Mouse (Mus musculus) stomach, postnatal 0 days (tissue): ENCODE measurements around the gene Tmem102. TPM values are rescaled to one million over a fixed set of nuclear protein-coding genes. Genes with fewer than 3 reads are reported as not detected.
A peak's percentile ranks its signal among the peaks of the same experiment; 100 is the strongest.

ENCODE experiments used
- ATAC-seq: fragments of 200-750 bp; cut with Nextera tagmentation; 2 replicates; pipeline ENCODE4 v1.8.0; 2017; ENCODE audit not compliant: low FRiP score, low TSS enrichment
- DNase-seq: peaks from one replicate; pipeline ENCODE4 v3.0.0-alpha.2; 2016; ENCODE audit warnings: low spot score
- H3K27ac ChIP-seq: fragments of 300-500 bp; sonication (generic); replicated peaks from 2 replicates; pipeline ENCODE4 v1.5.1; 2014; ENCODE audit warnings: mild to moderate bottlenecking, control low read depth
- H3K27me3 ChIP-seq: fragments of 300-500 bp; sonication (generic); 2 replicates; pipeline ENCODE4 v1.6.1; 2014; ENCODE audit warnings: low read length; ENCODE audit not compliant: control insufficient read depth, insufficient read depth
- H3K36me3 ChIP-seq: fragments of 300-500 bp; sonication (generic); 2 replicates; pipeline ENCODE4 v1.6.1; 2014; ENCODE audit warnings: low read length, mixed read lengths; ENCODE audit not compliant: control insufficient read depth, insufficient read depth
- H3K4me1 ChIP-seq: fragments of 300-500 bp; sonication (generic); replicated peaks from 2 replicates; pipeline ENCODE4 v1.6.1; 2014; ENCODE audit warnings: antibody characterized with exemption; ENCODE audit not compliant: control insufficient read depth, insufficient read depth
- H3K4me2 ChIP-seq: fragments of 300-500 bp; sonication (generic); replicated peaks from 2 replicates; pipeline ENCODE4 v1.6.1; 2014; ENCODE audit warnings: low read depth, mild to moderate bottlenecking, control low read depth, moderate library complexity
- H3K4me3 ChIP-seq: fragments of 300-500 bp; sonication (generic); 2 replicates; pipeline ENCODE4 v1.5.1; 2014; ENCODE audit warnings: low read depth, low read length, control low read depth
- H3K9ac ChIP-seq: fragments of 300-500 bp; sonication (generic); 2 replicates; pipeline ENCODE4 v1.6.1; 2014; ENCODE audit warnings: mild to moderate bottlenecking, low read length, control low read depth, mixed read lengths
- H3K9me3 ChIP-seq: fragments of 300-500 bp; sonication (generic); 2 replicates; pipeline ENCODE4 v1.6.1; 2016; ENCODE audit warnings: low read length; ENCODE audit not compliant: control insufficient read depth
- CTCF ChIP-seq: IDR thresholded peaks from 2 replicates; pipeline ENCODE4 v1.5.1; 2016; ENCODE audit warnings: antibody characterized with exemption, low read depth, mild to moderate bottlenecking, moderate library complexity
- EP300 ChIP-seq: optimal IDR thresholded peaks from 2 replicates; pipeline ENCODE3; 2016; ENCODE audit warnings: antibody characterized with exemption
- WGBS: fragments of 180-500 bp; shearing (Covaris S2); extraction: QIAGEN DNeasy Blood & Tissue Kit; methylation state at CpG from one replicate; pipeline ENCODE4 v1.1.7; 2014; 5-methylcytosine and 5-hydroxymethylcytosine counted together
- polyA plus RNA-seq: library from polyadenylated mRNA; unstranded; fragments of >200 nt; fragmentation: Nextera tagmentation; extraction: Ambion mirVana; gene quantifications from 2 replicates; pipeline ENCODE4 v1.2.1, GENCODE M21; 2015

Gene Tmem102
- polyA plus RNA-seq, 1 experiment from 2014 or later, result 28.4 TPM

DNA sequence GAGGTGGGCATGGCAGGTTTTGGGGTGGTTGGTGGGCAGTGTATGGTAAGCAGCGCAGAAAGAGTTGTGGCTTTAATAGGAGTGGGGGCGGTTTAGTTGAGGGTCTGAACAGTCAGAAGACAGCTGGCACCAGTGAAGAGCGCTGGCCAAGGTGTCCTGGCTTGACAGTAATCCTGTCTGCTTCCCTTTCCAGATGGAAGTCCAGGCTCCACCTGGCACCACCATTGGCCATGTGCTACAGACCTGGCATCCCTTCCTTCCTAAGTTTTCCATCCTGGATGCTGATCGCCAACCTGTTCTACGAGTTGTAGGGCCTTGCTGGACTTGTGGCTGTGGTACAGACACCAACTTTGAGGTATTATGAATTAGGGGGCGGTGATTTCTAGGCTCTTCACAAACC is 42.6 kb upstream of the Tmem102 start:
- H3K4me3 ChIP-seq, result no peak overlapping the region; the same call in 1 of the 2 replicates
- H3K27me3 ChIP-seq, result no peaks in the 10 kb centered on the region
- peaks cover 25% of the 10 kb centered on the region for H3K36me3 ChIP-seq
- no peak for DNase-seq
- TF ChIP-seq EP300, result no peak
- no peak for TF ChIP-seq CTCF
- H3K4me1 ChIP-seq, result no peaks in the 10 kb centered on the region; the same call in none of the 2 replicates
- H3K4me2 ChIP-seq, result peak overlapping the region; percentile 83
- no peaks in the 10 kb centered on the region for H3K9me3 ChIP-seq
- ATAC-seq, result no peak
- H3K27ac ChIP-seq, result no peak overlapping the region
- no peak overlapping the region for H3K9ac ChIP-seq
- WGBS, result 93% methylated on average over 6 of the region's 6 CpGs

DNA sequence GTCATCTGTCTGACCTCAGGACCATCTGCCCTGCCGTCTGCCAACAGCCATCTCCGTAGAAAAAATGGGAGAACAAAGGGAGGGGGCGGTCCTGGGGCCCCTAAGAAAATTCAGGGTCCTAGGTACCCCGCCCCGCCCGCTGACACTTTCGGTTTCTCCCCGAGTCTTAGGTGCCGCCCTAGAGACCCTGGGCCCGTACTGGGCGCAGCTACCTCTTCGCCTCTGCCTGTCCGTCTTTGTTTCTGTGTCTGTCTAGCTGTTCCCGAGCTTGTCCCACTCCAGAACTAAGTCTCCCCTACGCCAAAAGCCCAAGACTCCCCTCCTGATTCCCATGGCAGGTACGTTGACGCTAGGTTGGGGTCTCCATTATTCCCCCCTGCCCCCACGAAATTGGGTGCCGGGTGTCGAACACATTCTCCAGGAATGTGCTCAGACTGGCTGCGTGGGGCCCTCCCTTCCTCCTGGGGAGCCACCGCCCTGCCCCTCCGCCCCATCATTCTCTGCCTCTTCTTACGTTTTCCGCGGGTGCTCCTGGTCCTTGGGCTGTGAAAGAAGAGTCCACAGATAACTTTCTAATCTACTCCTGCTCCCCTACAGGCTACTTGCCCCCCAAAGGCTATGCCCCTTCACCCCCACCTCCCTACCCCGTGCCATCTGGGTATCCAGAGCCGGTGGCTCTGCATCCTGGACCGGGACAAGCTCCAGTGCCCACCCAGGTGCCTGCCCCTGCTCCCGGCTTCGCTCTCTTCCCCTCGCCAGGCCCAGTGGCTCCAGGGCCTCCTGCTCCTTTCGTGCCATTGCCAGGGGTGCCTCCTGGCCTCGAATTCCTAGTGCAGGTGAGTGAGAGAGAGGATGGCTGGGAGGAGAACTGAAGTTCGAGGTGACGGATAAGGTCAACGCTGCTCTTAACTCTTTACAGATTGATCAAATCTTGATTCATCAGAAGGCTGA is 41.6 kb upstream of the Tmem102 start:
- peak; percentile 73 for DNase-seq
- Histone ChIP-seq H3K9ac (peak overlapping the region; percentile 83), H3K9me3 (no peaks in the 10 kb centered on the region), H3K36me3 (peaks cover 25% of the 10 kb centered on the region), H3K27ac (peak overlapping the region; percentile 94), H3K27me3 (no peaks in the 10 kb centered on the region), H3K4me2 (peak overlapping the region; percentile 83), H3K4me3 (peak overlapping the region; percentile 85), H3K4me1 (no peaks in the 10 kb centered on the region; the same call in none of the 2 replicates)
- no peak for TF ChIP-seq CTCF
- TF ChIP-seq EP300, result peak; percentile 50
- peak; percentile 24; the same call in 1 of the 2 replicates for ATAC-seq
- WGBS, result 8% methylated on average over 37 of the region's 37 CpGs

DNA sequence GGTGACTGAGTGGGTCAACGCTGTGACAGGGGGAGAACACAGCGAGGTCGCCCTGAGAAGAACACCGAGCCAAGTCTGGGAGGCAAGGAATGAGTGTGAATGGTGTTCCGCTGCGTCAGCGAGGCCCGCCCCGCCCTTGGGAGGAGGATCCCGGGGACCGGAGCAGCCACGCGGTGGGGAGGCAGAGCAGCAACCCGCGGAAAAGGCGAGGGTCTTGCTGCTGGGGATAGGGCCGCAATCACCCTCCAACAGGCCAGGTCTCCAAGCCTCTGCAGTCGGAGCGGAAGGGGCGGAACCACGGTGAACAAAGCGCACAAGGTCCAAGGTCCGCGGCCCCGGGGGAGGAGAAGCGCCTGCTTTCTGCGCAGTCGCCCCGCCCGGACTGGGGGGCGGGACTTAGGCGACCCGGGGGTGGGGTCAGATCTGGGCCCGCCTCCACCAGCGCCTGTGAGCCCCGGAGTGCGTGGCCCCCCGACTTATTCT is 40.8 kb upstream of the Tmem102 start, which contains the start of gene Plscr3:
Gene Plscr3 (plus strand): TSS at position 179 of the 483 bp plus-strand sequence.
- Histone ChIP-seq H3K4me1 (no peaks in the 10 kb centered on the region; the same call in none of the 2 replicates), H3K36me3 (peaks cover 20% of the 10 kb centered on the region), H3K4me2 (peak within 1 kb of the TSS; percentile 83), H3K27me3 (no peaks in the 10 kb centered on the region), H3K9ac (peak within 1 kb of the TSS; percentile 83), H3K9me3 (no peaks in the 10 kb centered on the region), H3K27ac (peak within 1 kb of the TSS; percentile 94), H3K4me3 (peak within 1 kb of the TSS; percentile 85)
- WGBS, result under 1% methylated on average over 36 of the region's 38 CpGs
- peak; percentile 96 for DNase-seq
- TF ChIP-seq EP300 (no peak), CTCF (peak; percentile 30; the same call in 1 of the 2 replicates)
- peak; percentile 93 for ATAC-seq

DNA sequence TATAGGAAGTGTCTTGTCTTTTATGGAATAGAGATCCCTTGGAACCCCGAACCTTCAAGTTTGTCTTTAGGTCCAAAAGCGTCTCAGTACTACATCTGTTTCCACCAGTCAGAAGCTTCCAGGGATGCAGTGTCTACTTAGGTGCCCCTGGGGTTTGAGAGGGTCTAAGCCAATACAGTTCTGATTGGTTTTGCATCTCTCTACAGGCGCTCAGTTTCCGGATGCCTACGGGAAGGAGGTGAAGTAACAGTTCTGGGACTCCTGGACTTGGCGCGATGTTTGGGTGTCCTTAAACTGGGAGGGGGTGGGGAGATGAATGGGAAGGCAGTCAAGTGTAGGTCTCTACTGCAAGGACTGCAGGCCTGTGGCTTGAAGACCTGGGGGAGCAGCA is 33.3 kb upstream of the Tmem102 start:
- WGBS, result 2% methylated on average over 7 of the region's 7 CpGs
- peak; percentile 43 for DNase-seq

DNA sequence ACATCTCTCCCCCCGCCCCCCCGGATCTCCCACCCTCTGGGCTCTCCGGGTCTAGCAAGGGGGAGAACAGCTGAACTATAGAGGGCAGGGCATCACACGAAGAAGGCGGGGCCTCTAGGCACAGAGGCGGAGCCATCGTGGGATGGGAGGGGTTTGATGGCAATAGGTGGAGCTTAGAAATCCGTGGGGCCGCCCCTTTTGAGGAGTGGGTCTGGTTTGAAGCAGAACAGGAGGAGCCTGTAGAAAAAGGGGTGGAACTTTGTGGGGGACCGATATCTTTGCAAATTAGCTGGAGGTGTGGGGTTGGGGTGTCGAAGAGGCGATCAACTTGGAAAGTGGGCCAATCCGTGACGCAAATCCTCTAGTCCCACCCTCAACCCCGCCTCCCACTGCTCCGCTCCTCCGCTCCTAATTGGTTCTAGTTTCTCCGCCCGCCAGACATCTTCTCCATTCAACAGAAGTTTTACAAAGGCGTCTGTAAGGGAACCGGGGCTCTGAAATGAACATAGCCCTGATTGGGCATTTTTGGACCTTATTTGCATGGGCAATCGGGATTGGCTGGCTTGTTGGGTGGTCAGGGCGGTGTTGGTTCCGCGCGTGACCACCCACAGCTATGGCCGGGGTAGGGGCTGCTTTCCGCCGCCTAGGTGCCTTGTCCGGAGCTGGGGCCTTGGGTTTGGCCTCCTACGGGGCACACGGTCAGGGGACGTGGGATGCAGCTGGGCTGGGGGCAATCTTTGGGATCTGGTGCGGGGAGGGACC is 32.7 kb upstream of the Tmem102 start, which contains the start of gene Tmem256:
Gene Tmem256 (plus strand): TSS at position 563 of the 762 bp plus-strand sequence.
- H3K4me2 ChIP-seq, result peak within 1 kb of the TSS; percentile 77
- peaks cover 5% of the 10 kb centered on the region for H3K4me1 ChIP-seq
- H3K4me3 ChIP-seq, result peak within 1 kb of the TSS; percentile 67
- peak; percentile 97 for DNase-seq
- peak; percentile 93 for ATAC-seq
- TF ChIP-seq EP300 (peak; percentile 81), CTCF (no peak; the same call in 1 of the 2 replicates)
- H3K27ac ChIP-seq, result peak within 1 kb of the TSS; percentile 87
- H3K9ac ChIP-seq, result peak within 1 kb of the TSS; percentile 82
- H3K27me3 ChIP-seq, result no peaks in the 10 kb centered on the region
- 0 out of 2 replicates have a peak, but pooled peaks cover 2% of the 10 kb centered on the region for H3K36me3 ChIP-seq
- WGBS, result 0% methylated on average over 34 of the region's 34 CpGs
- H3K9me3 ChIP-seq, result no peaks in the 10 kb centered on the region

More for the DNA sequence above, 33.3 kb upstream of the Tmem102 start:
- H3K4me2 ChIP-seq, result peak overlapping the region; percentile 67
- peak overlapping the region; percentile 82 for H3K9ac ChIP-seq
- no peaks in the 10 kb centered on the region for H3K27me3 ChIP-seq
- no peaks in the 10 kb centered on the region for H3K9me3 ChIP-seq
- TF ChIP-seq EP300 (no peak), CTCF (no peak)
- peak overlapping the region; percentile 67 for H3K4me3 ChIP-seq
- peak overlapping the region; percentile 87 for H3K27ac ChIP-seq
- peaks cover 5% of the 10 kb centered on the region for H3K4me1 ChIP-seq
- H3K36me3 ChIP-seq, result 0 out of 2 replicates have a peak, but pooled peaks cover 2% of the 10 kb centered on the region
- no peak for ATAC-seq
